In genomic region chr2:104712486-104712809, GRCm38 (mm10) we compare ENCODE assay signal across 8 mouse cellular contexts. TPM values are rescaled to one million over a fixed set of nuclear protein-coding genes. Genes with fewer than 3 reads are reported as not detected.
DNase-seq lines count a peak whose midpoint lies in the region; ATAC-seq and TF ChIP-seq lines count a peak whose summit lies in the region.

No protein-coding gene starts in this region.

- peaks cover 3% of the 10 kb centered on the region; the same call in 1 of the 2 replicates for H3K27me3 ChIP-seq in lung, embryonic 15.5 days
- no peaks in the 10 kb centered on the region for H3K27me3 ChIP-seq in limb, embryonic 11.5 days (ENCODE audit: control insufficient read depth, insufficient read depth, low read length)
- H3K27me3 ChIP-seq in neural tube, embryonic 15.5 days (replicated peaks), result 0 out of 2 replicates have a peak, but pooled peaks cover 4% of the 10 kb centered on the region

- H3K9ac ChIP-seq in lung, embryonic 15.5 days, result peak overlapping the region; percentile 77
- peak overlapping the region; percentile 77 for H3K9ac ChIP-seq in limb, embryonic 11.5 days (ENCODE audit: low read length)
- H3K9ac ChIP-seq in neural tube, embryonic 15.5 days (replicated peaks), result peak overlapping the region; percentile 75

- H3K9me3 ChIP-seq in lung, embryonic 15.5 days, result no peaks in the 10 kb centered on the region
- H3K9me3 ChIP-seq in limb, embryonic 11.5 days (ENCODE audit: control insufficient read depth, low read length), result no peaks in the 10 kb centered on the region
- H3K9me3 ChIP-seq in neural tube, embryonic 15.5 days (replicated peaks), result no peaks in the 10 kb centered on the region

- DNase-seq in lung, postnatal 14 days, result no peak
- no peak for DNase-seq in limb, embryonic 11.5 days (ENCODE audit: low spot score)
- no peak for DNase-seq in cerebellum, adult 9-10 months
- no peak for DNase-seq in thymus, postnatal 0 days (ENCODE audit: low spot score)

- no peak for TF ChIP-seq POLR2A in embryonic fibroblast, embryonic 13.5 days (IDR thresholded peaks at IDR 0.05; ENCODE audit: low read depth, low read length)

- H3K4me3 ChIP-seq in lung, embryonic 15.5 days, result peak overlapping the region; percentile 89
- H3K4me3 ChIP-seq in embryonic fibroblast, embryonic 13.5 days (ENCODE audit: insufficient read depth, low read length), result peak overlapping the region; percentile 49
- peak overlapping the region; percentile 60 for H3K4me3 ChIP-seq in limb, embryonic 11.5 days (ENCODE audit: low read depth, low read length)
- peak overlapping the region; percentile 83 for H3K4me3 ChIP-seq in neural tube, embryonic 15.5 days (replicated peaks)

- under 1% methylated on average over 7 of the region's 7 CpGs for WGBS in lung, embryonic 15.5 days
- 5% methylated on average over 7 of the region's 7 CpGs for WGBS in limb, embryonic 11.5 days
- WGBS in neural tube, embryonic 15.5 days, result 2% methylated on average over 7 of the region's 7 CpGs

- H3K4me1 ChIP-seq in lung, embryonic 15.5 days, result peaks cover 23% of the 10 kb centered on the region
- no peaks in the 10 kb centered on the region for H3K4me1 ChIP-seq in embryonic fibroblast, embryonic 13.5 days (ENCODE audit: control insufficient read depth, insufficient read depth, low read length)
- no peaks in the 10 kb centered on the region for H3K4me1 ChIP-seq in limb, embryonic 11.5 days (ENCODE audit: control insufficient read depth, insufficient read depth, low read length)
- peaks cover 25% of the 10 kb centered on the region for H3K4me1 ChIP-seq in neural tube, embryonic 15.5 days

- H3K27ac ChIP-seq in lung, embryonic 15.5 days, result peak overlapping the region; percentile 69; the same call in 1 of the 2 replicates
- H3K27ac ChIP-seq in embryonic fibroblast, embryonic 13.5 days (ENCODE audit: insufficient read depth, low read length), result 0 out of 2 replicates have a peak overlapping the region, but pooled peaks have one; percentile 13
- no peak overlapping the region for H3K27ac ChIP-seq in limb, embryonic 11.5 days (replicated peaks; ENCODE audit: low read depth, low read length)
- peak overlapping the region; percentile 92 for H3K27ac ChIP-seq in neural tube, embryonic 15.5 days (replicated peaks)

- no peak for TF ChIP-seq CTCF in embryonic fibroblast, embryonic 13.5 days (IDR thresholded peaks at IDR 0.05; ENCODE audit: borderline replicate concordance, insufficient read depth, low read length)

- peak; percentile 45; the same call in 1 of the 2 replicates for ATAC-seq in lung, embryonic 15.5 days (ENCODE audit: borderline replicate concordance, extremely low read depth, low FRiP score, low TSS enrichment)
- ATAC-seq in limb, embryonic 11.5 days (ENCODE audit: insufficient number of reproducible peaks, low FRiP score, low TSS enrichment, low read depth), result no peak
- ATAC-seq in neural tube, embryonic 15.5 days (ENCODE audit: low FRiP score), result no peak; the same call in 1 of the 2 replicates
- no peak for ATAC-seq in frontal cortex, adult (ENCODE audit: low TSS enrichment)

- peak overlapping the region; percentile 82 for H3K4me2 ChIP-seq in lung, embryonic 15.5 days
- peak overlapping the region; percentile 61 for H3K4me2 ChIP-seq in limb, embryonic 11.5 days (ENCODE audit: low read depth, severe bottlenecking)
- peak overlapping the region; percentile 77 for H3K4me2 ChIP-seq in neural tube, embryonic 15.5 days

- H3K36me3 ChIP-seq in lung, embryonic 15.5 days, result no peaks in the 10 kb centered on the region
- no peaks in the 10 kb centered on the region for H3K36me3 ChIP-seq in limb, embryonic 11.5 days (ENCODE audit: control insufficient read depth, insufficient read depth, low read length)
- H3K36me3 ChIP-seq in neural tube, embryonic 15.5 days, result no peaks in the 10 kb centered on the region

RNA-seq across cellular contexts. Expression of gene Tcp11l1, which starts 0.5 kb away (rescaled TPM):
- polyA plus RNA-seq in lung, embryonic 15.5 days (2015; fragmentation: Nextera tagmentation; extraction: Ambion mirVana), result 27.3 and 32.2 TPM in 2 replicates
- 22.0 and 29.8 TPM in 2 replicates for polyA plus RNA-seq in embryonic fibroblast, embryonic 13.5 days (2011; ENCODE audit: insufficient read length, low read depth, missing spikeins)
- 63.2 and 64.8 TPM in 2 replicates for polyA plus RNA-seq in limb, embryonic 11.5 days (2014; fragmentation: Nextera tagmentation; extraction: Ambion mirVana)
- polyA plus RNA-seq in neural tube, embryonic 15.5 days (2015; fragmentation: Nextera tagmentation; extraction: Ambion mirVana), result 52.6 and 60.0 TPM in 2 replicates
- 12.6 and 16.4 TPM in 2 replicates for polyA plus RNA-seq in thymus, postnatal 0 days (2015; fragmentation: Nextera tagmentation; extraction: Ambion mirVana)

RNA-seq across cellular contexts. Expression of gene Pin1rt1, which starts 3.7 kb away (rescaled TPM):
- not detected in 2 replicates for polyA plus RNA-seq in lung, embryonic 15.5 days (2015; fragmentation: Nextera tagmentation; extraction: Ambion mirVana)
- not detected in 2 replicates for polyA plus RNA-seq in embryonic fibroblast, embryonic 13.5 days (2011; ENCODE audit: insufficient read length, low read depth, missing spikeins)
- not detected in 2 replicates for polyA plus RNA-seq in limb, embryonic 11.5 days (2014; fragmentation: Nextera tagmentation; extraction: Ambion mirVana)
- polyA plus RNA-seq in neural tube, embryonic 15.5 days (2015; fragmentation: Nextera tagmentation; extraction: Ambion mirVana), result 0.35 TPM in 1 of 2 replicates, not detected in the other
- not detected in 2 replicates for polyA plus RNA-seq in thymus, postnatal 0 days (2015; fragmentation: Nextera tagmentation; extraction: Ambion mirVana)

RNA-seq across cellular contexts. Expression of gene Depdc7, which starts 30.2 kb away (rescaled TPM):
- 8.6 and 9.1 TPM in 2 replicates for polyA plus RNA-seq in lung, embryonic 15.5 days (2015; fragmentation: Nextera tagmentation; extraction: Ambion mirVana)
- polyA plus RNA-seq in embryonic fibroblast, embryonic 13.5 days (2011; ENCODE audit: insufficient read length, low read depth, missing spikeins), result 2.8 and 3.1 TPM in 2 replicates
- 4.1 and 4.9 TPM in 2 replicates for polyA plus RNA-seq in limb, embryonic 11.5 days (2014; fragmentation: Nextera tagmentation; extraction: Ambion mirVana)
- 1.1 and 3.6 TPM in 2 replicates for polyA plus RNA-seq in neural tube, embryonic 15.5 days (2015; fragmentation: Nextera tagmentation; extraction: Ambion mirVana)
- 3.7 and 4.0 TPM in 2 replicates for polyA plus RNA-seq in thymus, postnatal 0 days (2015; fragmentation: Nextera tagmentation; extraction: Ambion mirVana)
